Mouse (Mus musculus): ENCODE measurements around the gene Wasf2.

GRCm38 (mm10) chr4:133132027-133132426, 1.7 kb downstream of the Wasf2 start:
- no peak for TF ChIP-seq CTCF (IDR thresholded peaks at IDR 0.05; ENCODE audit: borderline replicate concordance, control insufficient read depth, extremely low read depth, insufficient read depth, low read length, poor library complexity)
- no peak for TF ChIP-seq POLR2A (IDR thresholded peaks at IDR 0.05; ENCODE audit: control insufficient read depth, extremely low read depth, insufficient read depth, low read length, poor library complexity)

Measured in thymus, adult 2 months (tissue).